Mouse (Mus musculus) E14TG2a.4 (cell line): ENCODE measurements at regions not wholly inside any gene's neighbourhood (a gene's known extent, or its start where the extent isn't known, plus 50 kb on each side); places are given as distances from the start of the nearest gene placed in this dataset.

ENCODE experiments used
- H3K27me3 ChIP-seq: 2 replicates; pipeline ENCODE4 v1.6.1; 2014; ENCODE audit warnings: low read length, control low read depth; ENCODE audit not compliant: insufficient read depth
- H3K36me3 ChIP-seq: 2 replicates; pipeline ENCODE4 v1.6.1; 2014; ENCODE audit warnings: low read length, control low read depth; ENCODE audit not compliant: insufficient read depth
- H3K4me1 ChIP-seq: replicated peaks from 2 replicates; pipeline ENCODE4 v1.6.1; 2014; ENCODE audit warnings: low read depth, low read length, control low read depth
- H3K4me3 ChIP-seq: replicated peaks from 2 replicates; pipeline ENCODE4 v1.5.1; 2014; ENCODE audit warnings: mild to moderate bottlenecking, low read length
- H3K9me3 ChIP-seq: 2 replicates; pipeline ENCODE4 v1.6.1; 2014; ENCODE audit warnings: low read length, control low read depth
- CTCF ChIP-seq: conservative IDR thresholded peaks from 2 replicates; pipeline ENCODE4 v1.5.1; 2014; ENCODE audit warnings: low read length
- NANOG ChIP-seq: IDR thresholded peaks from 2 replicates; pipeline ENCODE4 v1.6.1; 2014; ENCODE audit warnings: borderline replicate concordance, low read length, mixed read lengths
- POU5F1 ChIP-seq: IDR thresholded peaks from 2 replicates; pipeline ENCODE4 v1.6.1; 2014; ENCODE audit warnings: low read length, borderline replicate concordance

DNA sequence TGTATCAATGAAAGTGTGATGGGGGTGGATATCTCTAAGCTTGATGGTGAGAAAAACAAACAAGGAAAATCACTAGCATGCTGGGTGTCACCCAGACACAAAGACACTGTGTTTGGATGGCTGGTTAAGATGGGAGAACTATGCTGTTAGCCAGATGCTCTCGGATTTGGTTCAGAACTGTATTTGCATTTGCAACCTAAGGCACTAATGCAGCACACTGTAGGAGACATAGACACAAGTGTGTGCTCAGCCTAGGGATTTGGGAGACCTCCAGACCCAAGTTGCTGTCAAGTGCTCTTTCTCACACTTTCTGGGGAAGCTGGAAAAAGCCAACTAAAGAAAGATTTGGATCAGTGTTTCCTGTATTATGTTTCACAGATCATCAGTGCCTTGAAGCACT, 173.1 kb upstream of the Prkcq start:
- Histone ChIP-seq H3K27me3 (no peaks in the 10 kb centered on the region), H3K4me3 (no peak overlapping the region), H3K4me1 (no peaks in the 10 kb centered on the region), H3K9me3 (peaks cover 19% of the 10 kb centered on the region), H3K36me3 (no peaks in the 10 kb centered on the region)
- TF ChIP-seq POU5F1 (no peak), NANOG (no peak)

- no peaks in the 10 kb centered on the region for H3K36me3 ChIP-seq
- no peaks in the 10 kb centered on the region for H3K4me1 ChIP-seq
- no peaks in the 10 kb centered on the region for H3K27me3 ChIP-seq
- H3K4me3 ChIP-seq, result no peak overlapping the region
- peaks cover 15% of the 10 kb centered on the region for H3K9me3 ChIP-seq
- TF ChIP-seq POU5F1 (no peak), NANOG (no peak), CTCF (no peak)
These were observed 172.7 kb upstream of the Prkcq start for GRCm38 (mm10) chr2:10999217-10999618.

- Histone ChIP-seq H3K36me3 (no peaks in the 10 kb centered on the region), H3K4me1 (no peaks in the 10 kb centered on the region), H3K9me3 (no peaks in the 10 kb centered on the region), H3K27me3 (no peaks in the 10 kb centered on the region), H3K4me3 (no peak overlapping the region)
- TF ChIP-seq POU5F1, result no peak
These were observed 166.1 kb upstream of the Prkcq start for GRCm38 (mm10) chr2:11005806-11006205.

- no peaks in the 10 kb centered on the region for H3K27me3 ChIP-seq
- H3K36me3 ChIP-seq, result no peaks in the 10 kb centered on the region
- H3K4me1 ChIP-seq, result no peaks in the 10 kb centered on the region
- TF ChIP-seq POU5F1 (no peak), CTCF (no peak), NANOG (no peak)
- H3K9me3 ChIP-seq, result no peaks in the 10 kb centered on the region
- H3K4me3 ChIP-seq, result no peak overlapping the region
These were observed 160.6 kb upstream of the Prkcq start for GRCm38 (mm10) chr2:11011041-11011962.

DNA sequence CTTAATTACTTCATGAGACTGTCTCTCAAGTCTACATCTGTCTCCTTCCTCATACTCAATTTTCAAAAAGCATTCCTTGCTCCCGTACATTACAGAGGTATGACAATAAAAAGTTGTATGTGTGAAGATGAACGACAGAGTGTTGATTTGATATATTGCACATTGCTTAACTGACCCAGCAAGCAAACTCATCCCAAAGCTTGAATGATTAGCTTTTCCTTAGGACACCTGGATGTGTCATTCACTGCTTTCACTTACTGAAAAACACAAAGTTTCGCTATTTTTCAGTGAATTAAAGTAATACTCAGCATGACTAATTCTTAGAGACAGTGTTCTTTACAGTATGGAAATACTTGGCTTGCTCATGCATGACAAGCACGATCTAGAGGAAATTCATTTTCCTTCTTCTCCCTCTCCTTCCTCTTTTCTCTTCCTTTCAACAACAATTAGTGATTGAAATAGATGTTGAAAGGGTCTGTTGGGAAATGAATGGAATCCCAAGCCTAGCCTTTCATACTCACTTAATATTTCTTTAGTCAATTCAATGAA, 159.5 kb upstream of the Prkcq start:
- Histone ChIP-seq H3K36me3 (no peaks in the 10 kb centered on the region), H3K4me3 (no peak overlapping the region), H3K27me3 (no peaks in the 10 kb centered on the region), H3K4me1 (no peaks in the 10 kb centered on the region), H3K9me3 (no peaks in the 10 kb centered on the region)
- TF ChIP-seq NANOG (no peak), CTCF (no peak), POU5F1 (no peak)

DNA sequence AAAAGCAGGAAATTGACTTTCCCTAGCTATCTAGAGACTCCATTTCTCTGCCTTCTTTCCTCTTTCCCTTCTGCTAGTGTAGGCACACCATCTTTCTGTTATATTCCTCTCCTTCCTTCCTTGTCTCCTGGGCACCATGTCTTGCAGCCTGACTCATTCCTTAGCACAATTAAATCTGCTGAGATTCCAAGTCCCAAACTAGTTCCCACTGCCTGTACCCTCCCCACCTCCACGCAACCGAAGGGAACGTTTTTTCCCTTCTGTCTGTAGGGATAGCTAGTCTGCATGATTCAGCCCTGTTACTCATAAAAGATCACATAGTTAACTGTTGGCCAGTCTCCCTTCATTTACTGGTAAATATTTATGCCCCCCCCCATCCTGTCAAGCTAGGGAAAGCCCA, 158.8 kb upstream of the Prkcq start:
- no peaks in the 10 kb centered on the region for H3K27me3 ChIP-seq
- no peak overlapping the region for H3K4me3 ChIP-seq
- H3K4me1 ChIP-seq, result no peaks in the 10 kb centered on the region
- TF ChIP-seq POU5F1, result no peak
- TF ChIP-seq NANOG, result no peak
- no peak for TF ChIP-seq CTCF
- no peaks in the 10 kb centered on the region for H3K9me3 ChIP-seq
- H3K36me3 ChIP-seq, result no peaks in the 10 kb centered on the region

DNA sequence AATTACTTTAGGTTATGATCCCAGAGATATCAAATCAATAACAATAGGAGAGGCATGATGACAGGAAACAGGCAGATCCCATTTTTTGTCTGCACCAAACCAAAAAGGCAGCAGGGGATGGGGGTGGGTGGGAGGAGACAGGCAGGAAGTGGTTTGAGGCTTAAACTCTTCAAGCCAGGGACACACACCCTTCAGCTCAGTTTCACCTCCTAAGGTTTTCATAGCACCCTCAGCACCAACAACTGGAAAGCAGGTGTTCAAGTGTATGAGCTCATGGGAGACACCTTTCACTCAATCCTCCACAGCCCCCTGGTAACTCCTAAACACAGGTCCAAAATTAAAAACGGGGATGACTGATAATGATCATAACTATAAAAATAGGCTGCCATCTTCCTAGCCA, 155.5 kb upstream of the Prkcq start:
- no peaks in the 10 kb centered on the region for H3K36me3 ChIP-seq
- TF ChIP-seq POU5F1, result no peak

GRCm38 (mm10) chr2:11032891-11033290, 139.0 kb upstream of the Prkcq start:
- no peaks in the 10 kb centered on the region for H3K36me3 ChIP-seq
- TF ChIP-seq POU5F1 (no peak), NANOG (no peak), CTCF (no peak)
- H3K4me1 ChIP-seq, result peaks cover 15% of the 10 kb centered on the region
- no peak overlapping the region for H3K4me3 ChIP-seq
- H3K27me3 ChIP-seq, result peaks cover 21% of the 10 kb centered on the region
- no peaks in the 10 kb centered on the region for H3K9me3 ChIP-seq

More for the DNA sequence above, 155.5 kb upstream of the Prkcq start:
- peaks cover 6% of the 10 kb centered on the region; the same call in 1 of the 2 replicates for H3K9me3 ChIP-seq
- no peak overlapping the region for H3K4me3 ChIP-seq
- no peaks in the 10 kb centered on the region for H3K4me1 ChIP-seq
- H3K27me3 ChIP-seq, result no peaks in the 10 kb centered on the region

DNA sequence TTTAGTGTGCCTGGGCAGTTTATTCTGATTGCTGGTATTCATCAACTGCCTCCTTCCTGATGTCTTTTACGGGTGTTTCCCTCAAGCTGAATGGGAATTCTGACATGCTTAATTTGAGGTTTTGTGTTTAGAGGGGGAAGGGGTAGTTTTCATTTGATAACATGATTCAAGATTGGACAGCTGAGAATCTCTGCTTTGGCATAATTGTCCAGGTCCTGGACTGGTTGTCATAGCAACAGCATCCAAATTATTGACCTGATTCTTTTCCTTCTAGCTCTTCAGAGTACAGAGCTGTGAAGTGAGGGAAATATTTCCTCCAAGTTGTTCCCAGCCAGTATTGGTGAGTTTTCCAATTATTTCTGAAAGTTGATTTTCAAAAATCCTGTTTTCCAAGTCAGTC, 137.7 kb upstream of the Prkcq start:
- no peak overlapping the region for H3K4me3 ChIP-seq
- TF ChIP-seq NANOG, result no peak
- no peak for TF ChIP-seq CTCF
- no peak for TF ChIP-seq POU5F1
- H3K27me3 ChIP-seq, result peaks cover 32% of the 10 kb centered on the region
- no peaks in the 10 kb centered on the region for H3K36me3 ChIP-seq
- no peaks in the 10 kb centered on the region for H3K9me3 ChIP-seq
- peaks cover 28% of the 10 kb centered on the region for H3K4me1 ChIP-seq

- H3K27me3 ChIP-seq, result peaks cover 41% of the 10 kb centered on the region
- TF ChIP-seq POU5F1, result no peak
- TF ChIP-seq NANOG, result no peak
- TF ChIP-seq CTCF, result no peak
- no peaks in the 10 kb centered on the region for H3K36me3 ChIP-seq
- peaks cover 22% of the 10 kb centered on the region for H3K4me1 ChIP-seq
- H3K9me3 ChIP-seq, result peaks cover 8% of the 10 kb centered on the region; the same call in 1 of the 2 replicates
- no peak overlapping the region for H3K4me3 ChIP-seq
These were observed 134.6 kb upstream of the Prkcq start for GRCm38 (mm10) chr2:11037343-11037742.
